Mouse (Mus musculus) ovary, adult 2 months (tissue): ENCODE measurements around the gene Tmem239. TPM values are rescaled to one million over a fixed set of nuclear protein-coding genes. Genes with fewer than 3 reads are reported as not detected.

Experiments
- polyA plus RNA-seq: library from polyadenylated mRNA; depleted of rRNA; stranded (reverse); fragments of >200 nt; gene quantifications from 2 replicates; pipeline ENCODE4 v1.2.3, GENCODE M21; 2012; rRNA removed

The Tmem239 gene
- polyA plus RNA-seq = not detected in 2 replicates

DNA sequence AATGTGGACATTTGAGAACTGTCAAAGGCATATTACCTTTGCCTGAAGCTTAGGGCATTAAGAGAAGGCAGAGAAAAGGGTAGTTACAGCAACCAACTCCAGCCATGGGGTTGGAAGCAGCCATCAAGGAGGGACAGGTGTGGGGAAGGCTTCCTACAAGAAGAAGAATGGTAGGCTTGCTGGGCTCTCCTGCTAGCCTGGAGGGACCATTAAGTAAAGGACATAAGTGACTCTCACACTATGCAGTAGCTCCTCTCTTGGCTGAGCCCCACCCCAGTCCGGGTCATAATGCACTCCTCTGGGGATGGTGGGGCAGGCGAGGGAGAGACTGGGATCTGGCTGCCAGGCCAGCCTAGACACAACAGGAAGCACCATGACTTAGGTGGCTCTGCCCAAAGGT, at the start of gene Tmem239:
Gene Tmem239 (plus strand): TSS at position 301 of the 400 bp plus-strand sequence.

DNA sequence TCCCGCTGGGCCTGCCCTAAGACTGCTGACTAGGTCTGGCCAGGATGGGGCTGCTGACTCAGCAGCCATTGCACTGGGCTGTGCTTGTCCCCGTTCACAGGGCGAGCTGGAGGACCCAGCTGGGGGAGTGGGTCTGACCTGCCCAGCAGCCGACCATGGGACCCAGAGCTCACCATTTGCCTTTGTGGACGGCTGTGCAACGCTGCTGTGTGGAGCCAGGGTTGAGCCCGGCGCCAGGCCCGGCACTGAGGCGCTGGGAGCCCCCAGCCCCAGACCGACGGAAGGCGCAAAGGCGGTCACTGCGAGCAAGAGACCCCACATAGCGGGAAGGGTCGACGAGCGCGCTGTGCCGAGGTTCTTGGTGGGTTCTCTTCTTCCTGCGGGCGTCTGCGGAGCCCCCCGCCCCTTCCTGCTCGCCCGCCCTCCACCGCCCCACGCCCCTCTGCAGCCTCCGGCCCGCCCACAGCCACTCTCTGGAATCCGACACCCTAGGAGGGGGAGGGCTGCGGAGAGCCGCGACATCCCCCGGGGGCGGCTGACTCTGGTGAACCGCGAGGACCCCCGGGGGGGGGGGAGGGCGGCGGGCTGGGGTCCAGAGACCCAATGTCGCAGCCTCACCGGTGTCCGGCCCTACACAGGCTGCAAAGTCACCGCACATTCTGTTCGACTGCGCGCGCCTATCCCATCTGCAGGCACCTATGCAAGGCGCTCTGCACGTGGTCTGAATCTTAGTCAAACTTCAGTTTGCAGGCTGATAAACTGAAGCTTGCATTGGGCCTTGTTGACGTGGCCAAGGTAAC, 8.9 kb upstream of the Tmem239 start, which contains the start of gene Cpxm1:
Gene Cpxm1 (minus strand): TSS at position 389 of the 800 bp plus-strand sequence.

GRCm38 (mm10) chr2:130404939-130405338, 1.3 kb upstream of the Tmem239 start, which contains the start of the genes Gm28372 and 1700020A23Rik:
Gene Gm28372 (plus strand): TSS chr2:130405239.
Gene 1700020A23Rik (plus strand): TSS chr2:130405259.

DNA sequence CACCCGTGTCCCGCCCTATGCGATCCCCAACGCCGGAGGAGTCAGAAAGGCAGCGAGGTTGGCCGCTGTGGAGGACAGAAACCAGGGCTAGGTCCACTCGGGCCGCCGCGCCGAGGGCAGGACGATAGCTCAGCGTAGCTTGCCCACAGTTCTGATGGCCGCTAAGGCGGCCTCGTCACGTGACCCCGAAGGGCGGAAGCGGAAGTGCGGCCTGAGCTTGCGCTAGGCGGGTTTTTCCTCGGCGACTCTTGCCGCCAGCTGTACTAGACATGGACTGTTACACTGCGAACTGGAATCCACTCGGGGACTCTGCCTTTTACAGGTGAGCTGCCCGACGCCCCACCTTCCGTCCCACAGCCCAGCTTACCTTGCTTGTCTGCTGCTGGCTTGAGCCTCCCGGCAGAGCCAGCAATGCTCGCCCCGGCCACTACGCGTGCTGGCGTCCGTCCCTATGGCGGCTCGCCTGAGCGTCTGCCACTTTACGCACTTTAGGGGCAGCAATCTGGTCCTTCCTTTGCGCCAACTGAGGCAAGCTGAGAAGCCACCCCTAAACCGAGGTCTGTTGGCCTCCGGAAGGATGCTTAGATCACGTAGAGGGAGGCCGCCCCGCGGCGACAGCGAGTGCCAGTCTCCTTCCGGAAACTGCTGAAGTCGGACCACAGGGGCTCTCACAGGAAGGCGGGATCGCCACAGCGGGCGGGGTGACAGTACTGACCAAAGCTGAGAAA, 18.0 kb downstream of the Tmem239 start, which contains the start of the genes Vps16 and Pced1a:
Gene Vps16 (plus strand): TSS at position 214 of the 728 bp plus-strand sequence.
Gene Pced1a (minus strand): TSS at position 576 of the 728 bp plus-strand sequence.

GRCm38 (mm10) chr2:130449794-130450433, 43.6 kb downstream of the Tmem239 start, which contains the start of gene Ptpra:
Gene Ptpra (plus strand): TSS chr2:130450278.

Other genes starting within 250 kb of the Tmem239 start
- 465 and 640 TPM in 2 replicates for gene Snrpb, start 227.1 kb upstream of the Tmem239 start, polyA plus RNA-seq
- 0.05 TPM in 2 replicates for gene Tmc2, start 211.3 kb upstream of the Tmem239 start, polyA plus RNA-seq
- 81.8 and 91.9 TPM in 2 replicates for gene Nop56, start 132.0 kb upstream of the Tmem239 start, polyA plus RNA-seq
- gene Idh3b, start 121.9 kb upstream of the Tmem239 start, polyA plus RNA-seq = 222 and 234 TPM in 2 replicates
- 35.1 and 36.5 TPM in 2 replicates for gene Ebf4, start 111.3 kb upstream of the Tmem239 start, polyA plus RNA-seq
- 72.1 and 79.1 TPM in 2 replicates for gene Cpxm1, start 8.9 kb upstream of the Tmem239 start, polyA plus RNA-seq
- gene Gm28372, start 1.2 kb upstream of the Tmem239 start, polyA plus RNA-seq = not detected in 2 replicates
- gene 1700020A23Rik, start 1.2 kb upstream of the Tmem239 start, polyA plus RNA-seq = 1.4 and 1.5 TPM in 2 replicates
- gene Vps16, start 17.9 kb downstream of the Tmem239 start, polyA plus RNA-seq = 76.6 and 103 TPM in 2 replicates
- gene Pced1a, start 18.2 kb downstream of the Tmem239 start, polyA plus RNA-seq = 48.7 and 53.6 TPM in 2 replicates
- 80.8 and 97.9 TPM in 2 replicates for gene Ptpra, start 43.8 kb downstream of the Tmem239 start, polyA plus RNA-seq
- gene Mrps26, start 157.3 kb downstream of the Tmem239 start, polyA plus RNA-seq = 84.4 and 146 TPM in 2 replicates
- gene Oxt, start 169.7 kb downstream of the Tmem239 start, polyA plus RNA-seq = not detected in 2 replicates
- gene Avp, start 176.1 kb downstream of the Tmem239 start, polyA plus RNA-seq = not detected in 2 replicates
- gene Fastkd5, start 223.5 kb downstream of the Tmem239 start, polyA plus RNA-seq = 1.3 and 2.0 TPM in 2 replicates
- gene Ubox5, start 223.6 kb downstream of the Tmem239 start, polyA plus RNA-seq = 7.0 and 9.3 TPM in 2 replicates
- gene Lzts3, start 236.3 kb downstream of the Tmem239 start, polyA plus RNA-seq = 34.7 and 36.0 TPM in 2 replicates